Mouse (Mus musculus): Measurements from ENCODE around the gene Olfr945.

GRCm38 (mm10) chr9:39276718-39277117 is at the start of gene Olfr945:
- TF ChIP-seq POLR2A (IDR thresholded peaks at IDR 0.05; ENCODE audit: low read depth, low read length) (no peak), CTCF (IDR thresholded peaks at IDR 0.05; ENCODE audit: borderline replicate concordance, insufficient read depth, low read length) (no peak)

Data from embryonic fibroblast, embryonic 13.5 days (primary cell).